Mouse (Mus musculus): ENCODE results near the gene Mfsd2a.

Mfsd2a gene

DNA sequence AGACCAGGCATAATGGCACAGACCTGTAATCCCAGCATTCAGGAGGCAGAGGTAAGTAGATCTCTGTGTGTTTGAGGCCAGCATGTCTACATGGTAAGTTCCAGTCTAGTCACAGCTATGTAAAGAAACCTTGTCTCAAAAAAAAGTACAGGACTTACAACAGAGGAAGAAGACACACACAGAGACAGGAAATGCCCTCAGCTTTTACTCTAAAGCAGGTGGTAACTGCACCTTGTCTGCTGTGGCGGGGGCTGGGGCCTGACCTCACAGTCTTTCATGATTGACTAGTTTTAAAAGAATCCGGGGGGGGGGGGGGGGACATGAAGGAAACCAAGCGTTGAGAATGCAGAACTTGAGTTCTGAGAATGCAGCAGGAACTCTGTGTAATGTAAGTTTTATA is 27.1 kb downstream of the Mfsd2a start:
- DNase-seq (ENCODE audit: low read depth, low spot score) = no peak

DNA sequence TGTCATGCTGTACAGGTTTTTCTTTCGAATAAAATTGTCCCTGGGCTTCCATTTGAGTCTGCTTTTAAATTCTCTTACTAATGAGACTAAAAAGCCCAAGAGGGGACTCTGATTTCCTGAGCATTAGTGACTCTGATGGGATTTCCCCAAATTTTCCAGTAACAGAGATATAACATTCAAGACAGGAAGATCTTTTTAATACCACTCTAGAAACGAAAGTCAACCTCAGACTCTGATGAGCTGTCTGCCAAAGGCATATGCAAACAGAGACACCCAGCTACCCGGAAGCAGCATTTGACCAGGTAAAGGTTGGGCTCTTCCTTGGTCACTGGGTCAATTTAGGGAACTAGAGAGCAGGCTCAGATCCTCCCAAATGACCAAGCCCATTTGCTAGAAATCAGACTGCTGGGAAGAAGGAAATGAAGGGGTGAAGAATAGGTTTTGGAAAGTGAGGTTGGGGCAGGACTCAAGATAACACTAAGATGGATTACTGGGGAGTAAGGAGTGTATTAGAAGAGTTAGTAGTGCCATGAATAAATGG is 27.9 kb downstream of the Mfsd2a start:
- no peak for DNase-seq (ENCODE audit: low read depth, low spot score)

DNA sequence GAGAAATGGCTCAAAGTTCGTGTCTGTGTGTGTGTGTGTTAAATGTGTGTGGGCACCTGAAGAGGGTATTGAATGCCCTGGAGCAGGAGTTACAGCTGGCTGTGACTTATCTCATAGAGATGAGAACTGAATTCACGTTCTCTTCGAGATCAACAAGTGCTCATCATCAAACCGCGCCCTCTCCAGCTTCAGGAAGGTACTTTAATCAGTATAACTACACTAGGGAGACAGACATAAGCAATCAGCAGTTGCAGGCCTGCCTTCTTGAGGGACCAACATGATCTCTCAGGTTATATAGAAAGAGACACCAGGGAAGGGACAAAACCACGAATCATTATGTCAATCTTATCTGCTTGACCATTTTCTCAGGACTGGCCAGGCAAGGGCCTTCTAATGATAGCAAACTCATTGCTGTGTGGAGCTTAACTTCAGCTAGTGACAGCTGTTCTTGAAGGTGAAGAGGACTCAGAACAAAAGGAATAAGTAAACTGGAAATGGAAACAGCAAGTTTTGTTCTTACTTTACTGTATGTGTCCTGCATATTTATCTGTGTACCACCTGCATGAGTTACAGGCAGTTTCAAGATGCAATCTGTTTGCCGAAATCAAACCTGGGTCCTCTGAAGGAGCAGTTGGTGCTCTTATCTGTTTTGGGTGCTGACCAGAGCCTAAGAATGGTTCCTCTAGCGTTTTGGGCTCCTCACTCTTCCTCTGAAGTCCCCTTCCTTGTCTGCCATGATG is 28.6 kb downstream of the Mfsd2a start:
- DNase-seq (ENCODE audit: low read depth, low spot score) = no peak

DNA sequence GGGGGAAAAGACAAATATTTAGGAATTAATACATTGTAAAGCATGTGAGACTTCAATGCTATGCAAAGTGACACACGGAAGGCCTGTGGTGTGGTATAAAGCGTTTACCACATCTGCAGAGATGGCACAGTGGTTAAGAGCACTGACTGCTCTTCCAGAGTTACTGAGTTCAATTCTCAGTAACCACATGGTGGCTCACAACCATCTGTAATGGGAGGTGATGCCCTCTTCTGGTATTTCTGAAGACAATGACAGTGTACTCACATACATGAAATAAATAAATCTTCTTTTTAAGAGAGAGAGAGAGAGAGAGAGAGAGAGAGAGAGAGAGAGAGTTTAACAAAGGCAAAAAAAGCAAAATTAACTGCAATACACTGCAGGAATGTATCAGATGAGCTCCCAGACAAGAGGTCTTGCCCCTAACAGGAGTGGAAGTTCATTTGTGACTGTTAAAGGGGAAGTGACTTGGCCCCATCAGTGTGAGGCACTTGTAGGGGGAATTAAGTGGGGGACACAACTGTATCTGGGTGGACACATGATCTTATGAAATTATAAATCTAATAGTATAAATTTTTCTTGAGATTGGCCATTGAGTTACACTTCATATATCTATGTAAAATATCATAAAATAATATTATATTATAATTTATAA is 29.9 kb downstream of the Mfsd2a start:
- DNase-seq (ENCODE audit: low read depth, low spot score) = no peak

DNA sequence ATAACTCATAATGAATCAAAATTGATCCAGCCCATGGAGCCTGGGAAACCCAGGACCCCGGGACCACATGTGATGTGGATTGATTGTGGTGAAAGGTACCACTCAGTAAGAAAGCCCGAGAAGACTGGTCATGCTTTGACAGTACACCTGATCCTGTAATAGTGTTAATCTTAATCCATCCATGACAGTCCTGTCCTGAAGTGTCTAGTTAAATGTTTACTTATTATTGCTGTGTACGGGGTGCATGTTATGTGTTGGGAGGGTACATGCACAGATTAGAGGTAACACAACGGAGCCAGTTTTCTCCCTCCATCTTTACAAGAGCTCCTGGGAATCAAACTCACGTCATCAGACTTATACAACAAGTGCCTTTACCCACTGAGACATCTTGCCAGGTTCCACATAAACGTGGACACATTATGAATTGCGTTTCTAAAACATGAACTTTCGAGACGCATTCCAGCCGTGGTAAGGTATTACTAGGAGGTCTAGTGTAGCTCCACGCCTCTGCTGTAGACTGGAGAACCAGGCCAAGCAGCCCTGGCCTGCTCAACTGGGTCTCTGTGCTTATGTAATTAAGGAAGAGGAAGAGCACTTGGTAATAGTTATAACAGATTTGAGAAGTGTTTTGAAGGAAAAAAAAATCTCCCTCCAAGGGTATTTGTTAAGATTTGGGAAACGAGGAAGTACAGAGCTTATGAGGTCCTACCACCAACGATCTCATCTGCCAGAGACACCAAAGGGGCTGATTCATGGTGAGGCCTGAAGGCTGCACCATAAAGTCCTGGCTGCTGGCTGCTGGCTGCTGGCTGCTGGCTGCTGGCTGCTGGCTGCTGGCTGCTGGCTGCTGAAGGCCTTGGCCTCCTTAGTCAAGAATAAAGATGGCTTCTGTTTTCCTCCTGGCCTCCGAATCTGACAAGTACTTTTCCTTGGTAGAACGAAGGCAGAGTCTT is 37.3 kb downstream of the Mfsd2a start:
- no peak for DNase-seq (ENCODE audit: low read depth, low spot score)

DNA sequence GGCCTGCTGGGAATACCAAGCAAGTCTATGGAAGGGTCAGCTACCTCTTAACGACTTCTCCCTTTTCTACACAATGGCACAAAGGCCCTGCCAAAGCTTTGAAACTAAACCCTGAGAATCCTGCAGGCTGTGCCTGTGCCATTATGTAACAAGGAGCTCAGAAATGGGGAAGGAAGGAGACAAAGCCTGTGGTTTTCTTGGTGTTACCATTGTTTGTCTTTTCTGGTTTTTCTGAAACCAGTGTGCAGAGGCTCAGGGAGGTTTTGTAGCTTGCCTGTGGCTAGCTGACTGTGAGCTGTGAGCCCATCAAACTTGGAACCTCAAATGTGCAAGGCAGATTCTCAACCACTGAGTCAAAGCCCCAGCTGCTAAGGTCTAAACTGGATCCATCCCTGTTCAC is 38.1 kb downstream of the Mfsd2a start:
- DNase-seq (ENCODE audit: low read depth, low spot score) = no peak

DNA sequence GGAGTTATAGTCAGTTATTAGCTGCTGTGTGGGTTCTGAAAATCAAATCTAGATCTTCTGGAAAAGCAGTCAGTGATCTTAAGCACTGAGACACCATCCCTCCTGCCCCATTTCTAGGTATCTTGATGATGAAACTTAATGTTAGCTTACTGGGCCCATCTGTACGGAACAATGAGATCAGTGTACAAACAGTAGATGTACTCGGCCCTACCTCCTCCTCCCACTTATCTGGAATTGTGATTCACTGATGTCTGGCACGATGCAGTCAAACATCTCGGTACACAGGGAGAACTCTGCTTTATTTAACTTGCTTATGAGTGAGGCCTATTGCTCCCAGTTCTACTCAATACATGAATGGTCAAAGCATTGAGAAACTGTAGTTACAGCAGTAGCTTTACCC is 45.0 kb downstream of the Mfsd2a start:
- DNase-seq (ENCODE audit: low read depth, low spot score) = no peak

DNA sequence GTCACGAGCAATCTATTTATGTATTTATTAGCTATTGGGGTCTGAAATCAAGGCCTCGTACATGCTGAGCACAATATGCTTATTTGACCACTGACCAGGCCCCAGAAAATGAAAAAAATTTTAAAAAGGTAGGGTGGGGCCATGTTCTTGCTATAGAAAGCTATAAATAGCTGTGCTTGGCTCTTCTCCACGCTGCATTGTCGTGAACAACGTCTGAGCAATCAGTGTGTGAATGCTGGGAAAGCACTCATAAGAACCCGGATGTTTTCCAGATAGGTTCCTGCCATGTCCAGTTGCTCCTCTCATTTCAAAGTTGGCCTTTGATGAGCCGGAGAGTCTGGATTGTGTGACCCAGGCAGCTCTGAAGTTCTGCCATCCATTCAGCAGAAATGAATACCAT is 46.8 kb downstream of the Mfsd2a start:
- no peak for DNase-seq (ENCODE audit: low read depth, low spot score)

DNA sequence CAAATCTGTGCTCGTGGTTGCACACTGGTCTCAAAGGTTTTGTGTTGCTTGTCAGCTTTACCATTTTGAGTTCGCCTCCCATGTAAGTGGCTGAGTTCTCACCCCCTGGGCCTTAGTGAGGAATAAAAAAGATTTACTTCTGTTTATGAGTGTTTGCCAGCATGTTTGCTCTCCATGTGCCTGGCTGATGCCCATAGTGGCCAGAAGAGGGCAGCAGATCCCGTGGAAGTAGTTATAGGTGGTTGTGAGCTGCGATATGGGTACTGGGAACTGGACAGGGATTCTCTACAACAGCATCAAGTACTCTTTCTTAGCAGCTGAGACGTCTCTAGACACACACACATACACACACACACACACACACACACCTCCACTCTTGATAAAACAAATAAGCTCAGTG is 48.4 kb downstream of the Mfsd2a start:
- no peak for DNase-seq (ENCODE audit: low read depth, low spot score)

DNA sequence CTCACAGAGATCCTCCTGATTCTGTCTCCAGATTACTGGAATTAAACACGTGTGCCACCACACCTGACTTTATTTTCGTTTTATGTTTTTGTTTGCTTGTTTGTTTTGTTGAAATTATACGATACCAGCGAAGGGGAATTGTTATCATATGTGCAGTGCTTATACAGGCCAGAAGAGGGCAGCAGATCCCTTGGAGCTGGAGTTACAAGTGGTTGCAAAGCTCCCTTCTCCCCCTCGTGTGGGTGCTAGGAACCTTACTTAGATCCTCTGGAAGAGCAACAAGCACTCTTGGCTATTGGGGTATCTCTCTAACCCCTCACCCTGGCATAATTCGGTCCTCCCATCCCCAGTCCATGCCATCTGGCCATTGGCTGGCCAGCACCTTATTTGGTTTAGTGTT is 50.4 kb downstream of the Mfsd2a start:
- no peak for DNase-seq (ENCODE audit: low read depth, low spot score)

DNA sequence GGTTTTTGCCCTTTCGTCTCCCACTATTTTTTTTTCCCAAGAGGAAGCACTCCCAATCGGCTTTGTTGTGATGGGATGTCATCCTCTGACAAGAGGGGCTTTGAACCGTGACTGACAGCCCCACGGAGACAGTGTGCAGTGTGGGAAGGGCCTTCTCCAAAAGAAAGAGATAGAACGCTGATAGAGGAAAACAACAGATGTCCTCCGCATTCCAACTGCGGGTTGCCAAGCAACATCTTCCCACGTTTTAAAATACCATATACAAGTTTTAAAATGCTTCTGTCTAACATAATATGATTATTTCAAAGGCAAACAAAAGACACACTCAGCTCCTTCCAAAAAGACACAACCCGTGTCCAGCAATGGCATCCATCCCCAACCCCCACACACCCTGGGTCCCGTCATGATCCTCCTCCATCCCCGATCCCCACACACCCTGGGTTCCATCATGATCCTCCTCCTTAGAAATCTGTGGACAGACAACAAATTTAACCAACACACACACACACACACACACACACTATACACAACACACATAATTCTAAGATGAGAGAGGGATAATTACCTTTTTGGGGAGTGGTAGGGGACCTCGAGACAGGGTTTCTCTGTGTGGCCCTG is 51.3 kb downstream of the Mfsd2a start:
- DNase-seq (ENCODE audit: low read depth, low spot score) = no peak

DNA sequence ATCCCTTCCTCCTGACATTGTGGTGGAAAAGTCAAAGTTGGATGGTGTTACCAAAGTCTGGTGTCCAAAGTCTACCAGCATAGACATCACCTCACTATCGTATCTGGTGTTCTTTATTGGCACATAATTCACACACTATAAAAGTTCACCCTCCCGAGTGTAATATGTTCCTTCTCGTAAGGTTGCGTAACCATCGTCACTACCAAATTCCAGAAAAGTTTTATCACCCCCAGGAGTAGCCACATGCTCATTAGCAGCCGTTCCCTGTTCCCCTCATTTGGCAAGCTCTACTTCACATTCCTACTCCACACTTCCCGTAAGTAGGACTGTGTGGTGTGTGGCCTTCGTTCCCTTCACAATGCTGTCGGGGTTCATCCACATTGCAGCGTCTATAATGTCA is 55.6 kb downstream of the Mfsd2a start:
- no peak for DNase-seq (ENCODE audit: low read depth, low spot score)

DNA sequence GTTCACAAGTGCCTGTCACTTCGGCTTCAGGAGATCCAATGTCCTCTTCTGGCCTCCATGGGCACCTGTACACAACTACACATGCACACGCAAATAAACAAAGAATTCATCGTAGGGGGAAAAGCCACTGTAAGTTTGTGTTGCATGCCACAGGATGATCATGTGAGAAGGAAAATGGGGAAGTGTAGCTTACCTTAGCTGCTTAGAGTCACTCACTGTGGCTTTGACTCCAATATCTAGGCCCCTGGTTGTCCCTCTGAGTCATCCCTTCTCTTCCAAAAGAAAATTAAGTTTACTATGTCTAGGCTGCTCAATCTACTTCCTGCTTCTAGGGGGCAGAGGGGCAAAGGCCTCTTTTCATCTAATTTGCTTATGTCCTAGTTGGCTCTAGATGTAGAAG is 57.3 kb downstream of the Mfsd2a start:
- no peak for DNase-seq (ENCODE audit: low read depth, low spot score)

DNA sequence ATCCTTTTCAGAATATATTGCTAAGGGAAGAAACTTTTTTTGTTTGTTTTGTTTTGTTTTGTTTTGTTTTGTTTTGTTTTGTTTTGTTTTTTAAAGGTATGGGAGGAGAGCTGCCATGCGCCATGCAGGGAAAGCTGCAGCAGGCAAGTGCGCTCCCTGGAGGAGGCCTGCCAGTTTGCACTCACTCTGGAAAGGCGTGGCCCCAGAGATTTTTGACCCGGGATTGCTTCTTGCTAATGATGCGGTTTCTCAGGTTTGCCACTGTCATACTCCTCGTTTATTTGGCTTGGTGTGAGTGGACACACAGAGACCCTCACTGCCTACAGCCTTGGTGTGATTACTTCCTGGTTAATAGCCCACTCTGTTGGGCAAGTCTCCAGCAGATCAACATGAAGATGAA is 58.8 kb downstream of the Mfsd2a start:
- no peak for DNase-seq (ENCODE audit: low read depth, low spot score)

DNA sequence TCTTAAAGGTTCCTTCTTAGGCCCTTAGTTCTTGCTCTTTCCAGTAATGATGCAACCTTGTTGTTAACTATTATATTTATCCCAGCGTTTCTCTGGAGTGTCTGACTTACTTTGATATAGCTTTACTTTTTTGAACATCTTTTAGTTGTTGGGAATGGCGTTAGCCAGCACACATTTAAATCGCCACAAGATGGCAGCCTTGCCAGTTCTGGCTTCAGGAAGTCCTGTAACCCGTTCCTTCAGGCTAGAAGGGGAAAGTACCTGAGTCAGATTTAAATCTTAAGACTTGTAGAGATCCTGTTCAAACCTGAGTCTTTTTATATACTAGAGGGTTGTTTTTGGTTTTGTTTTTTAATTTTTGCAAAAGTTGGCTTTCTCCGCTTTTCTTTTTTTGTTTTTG is 62.7 kb downstream of the Mfsd2a start:
- no peak for DNase-seq (ENCODE audit: low read depth, low spot score)

DNA sequence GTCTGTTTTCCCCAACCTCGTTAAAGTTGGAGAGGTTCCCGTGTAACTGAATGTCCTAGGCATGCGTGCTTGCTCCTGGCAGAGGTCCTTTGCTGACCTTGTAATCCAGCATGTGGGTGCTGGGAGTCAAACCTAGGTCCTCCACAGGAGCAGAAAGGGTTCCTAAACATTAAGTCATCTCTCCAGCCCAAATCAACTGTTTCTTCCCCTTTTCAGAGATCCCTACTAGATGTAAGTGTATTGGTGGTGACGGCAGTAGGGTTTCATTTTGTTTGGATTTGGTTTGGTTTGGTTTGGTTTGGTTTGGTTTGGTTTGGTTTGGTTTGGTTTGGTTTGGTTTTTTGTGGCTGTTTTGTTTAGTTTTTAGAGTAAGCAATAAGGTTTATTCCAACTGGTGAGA is 63.2 kb downstream of the Mfsd2a start:
- DNase-seq (ENCODE audit: low read depth, low spot score) = no peak
